In genomic region chr10:80371983-80372382, GRCm38 (mm10) we compare ENCODE assay signal across 8 mouse cellular contexts. TPM values are rescaled to one million over a fixed set of nuclear protein-coding genes. Genes with fewer than 3 reads are reported as not detected.
DNase-seq lines count a peak whose midpoint lies in the region; ATAC-seq lines count a peak whose summit lies in the region.
"Had no signal": no experiment of that assay in that cellular context is flagged by ENCODE, and none has a peak within 500 bp of the region (broad histone marks: within the 10 kb centered on the region; RNA-seq: fewer than 3 reads in every experiment).

No protein-coding gene starts in this region.

- H3K4me3 ChIP-seq in lung, embryonic 16.5 days (ENCODE audit: low read length), result no peak overlapping the region
- no peak overlapping the region; the same call in 1 of the 2 replicates for H3K4me3 ChIP-seq in forebrain, embryonic 16.5 days (replicated peaks; ENCODE audit: low read length)
- peak overlapping the region; percentile 31; the same call in 1 of the 2 replicates for H3K4me3 ChIP-seq in limb, embryonic 15.5 days

- no peak for ATAC-seq in lung, embryonic 16.5 days (ENCODE audit: low read depth)
- ATAC-seq in forebrain, embryonic 16.5 days, result no peak
- no peak for ATAC-seq in limb, embryonic 15.5 days (ENCODE audit: insufficient number of reproducible peaks, low FRiP score, low TSS enrichment, low read depth)
- ATAC-seq: Patski had no signal

- 48% methylated on average over 9 of the region's 9 CpGs for WGBS in lung, embryonic 16.5 days
- WGBS in forebrain, embryonic 16.5 days, result 58% methylated on average over 9 of the region's 9 CpGs
- WGBS in limb, embryonic 15.5 days, result 40% methylated on average over 9 of the region's 9 CpGs

- H3K9me3 ChIP-seq in lung, embryonic 16.5 days (ENCODE audit: control insufficient read depth, low read length), result no peaks in the 10 kb centered on the region; the same call in 1 of the 2 replicates
- H3K9me3 ChIP-seq in forebrain, embryonic 16.5 days (ENCODE audit: control insufficient read depth, low read length), result no peaks in the 10 kb centered on the region
- H3K9me3 ChIP-seq in limb, embryonic 15.5 days, result no peaks in the 10 kb centered on the region

- H3K4me2 ChIP-seq in lung, embryonic 16.5 days (ENCODE audit: low read depth, low read length), result peak overlapping the region; percentile 37
- H3K4me2 ChIP-seq in forebrain, embryonic 16.5 days (ENCODE audit: low read length), result peak overlapping the region; percentile 22; the same call in 1 of the 2 replicates
- H3K4me2 ChIP-seq in limb, embryonic 15.5 days, result peak overlapping the region; percentile 38

- no peak overlapping the region for H3K9ac ChIP-seq in lung, embryonic 16.5 days (ENCODE audit: low read length)
- H3K9ac ChIP-seq in forebrain, embryonic 16.5 days (replicated peaks; ENCODE audit: low read depth, low read length), result no peak overlapping the region; the same call in 1 of the 2 replicates
- H3K9ac ChIP-seq in limb, embryonic 15.5 days, result no peak overlapping the region

- no peaks in the 10 kb centered on the region for H3K36me3 ChIP-seq in lung, embryonic 16.5 days (ENCODE audit: control insufficient read depth, insufficient read depth, low read length)
- no peaks in the 10 kb centered on the region for H3K36me3 ChIP-seq in forebrain, embryonic 16.5 days (ENCODE audit: control insufficient read depth, insufficient read depth)
- H3K36me3 ChIP-seq in limb, embryonic 15.5 days, result no peaks in the 10 kb centered on the region

- H3K27ac ChIP-seq in lung, embryonic 16.5 days (ENCODE audit: low read length), result no peak overlapping the region; the same call in 1 of the 2 replicates
- no peak overlapping the region for H3K27ac ChIP-seq in forebrain, embryonic 16.5 days (ENCODE audit: low read length)
- H3K27ac ChIP-seq in limb, embryonic 15.5 days, result 0 out of 2 replicates have a peak overlapping the region, but pooled peaks have one; percentile 22

- peaks cover 5% of the 10 kb centered on the region for H3K4me1 ChIP-seq in lung, embryonic 16.5 days (replicated peaks; ENCODE audit: control insufficient read depth, insufficient read depth, low read length)
- H3K4me1 ChIP-seq in forebrain, embryonic 16.5 days (replicated peaks; ENCODE audit: control insufficient read depth, insufficient read depth, low read length), result peaks cover 6% of the 10 kb centered on the region; the same call in 1 of the 2 replicates
- peaks cover 11% of the 10 kb centered on the region for H3K4me1 ChIP-seq in limb, embryonic 15.5 days

- DNase-seq in lung, adult 18-20 months, result no peak
- no peak for DNase-seq in Muller cell, postnatal 12 days (ENCODE audit: inconsistent ontology term)
- no peak for DNase-seq in adrenal gland, adult 8-10 months
- DNase-seq in spleen, postnatal 36 days (ENCODE audit: low spot score in 2 of 2), result no peak

- H3K27me3 ChIP-seq in lung, embryonic 16.5 days (ENCODE audit: control insufficient read depth, insufficient read depth, low read depth, low read length), result no peaks in the 10 kb centered on the region
- H3K27me3 ChIP-seq in forebrain, embryonic 16.5 days (replicated peaks; ENCODE audit: control insufficient read depth, insufficient read depth, low read length), result no peaks in the 10 kb centered on the region
- 0 out of 2 replicates have a peak, but pooled peaks cover 3% of the 10 kb centered on the region for H3K27me3 ChIP-seq in limb, embryonic 15.5 days
- H3K27me3 ChIP-seq: Patski had no signal

RNA-seq across cellular contexts. Expression of gene Mex3d, which starts 15.5 kb away (rescaled TPM):
- 4.4 and 4.5 TPM in 2 replicates for polyA plus RNA-seq in lung, embryonic 16.5 days (2015; fragmentation: Nextera tagmentation; extraction: Ambion mirVana)
- polyA plus RNA-seq in forebrain, embryonic 16.5 days (2015; fragmentation: Nextera tagmentation; extraction: Ambion mirVana), result 16.3 TPM in 2 replicates
- polyA plus RNA-seq in limb, embryonic 15.5 days (2015; fragmentation: Nextera tagmentation; extraction: Ambion mirVana), result 6.1 and 6.8 TPM in 2 replicates
- 10 to 100 TPM; 17.4 to 21.6 (median 20.8) TPM for total RNA-seq in adrenal gland, adult 8-10 months (2022)

RNA-seq across cellular contexts. Expression of gene Plk5, which starts 15.7 kb away (rescaled TPM):
- 0.48 and 0.52 TPM in 2 replicates for polyA plus RNA-seq in lung, embryonic 16.5 days (2015; fragmentation: Nextera tagmentation; extraction: Ambion mirVana)
- polyA plus RNA-seq in forebrain, embryonic 16.5 days (2015; fragmentation: Nextera tagmentation; extraction: Ambion mirVana), result 2.2 and 4.5 TPM in 2 replicates
- polyA plus RNA-seq in limb, embryonic 15.5 days (2015; fragmentation: Nextera tagmentation; extraction: Ambion mirVana), result 0.91 and 0.99 TPM in 2 replicates
- 1 to 10 TPM in 1 of 4 experiments, under 1 TPM in 3; 0.21 to 1.3 (median 0.41) TPM for total RNA-seq in adrenal gland, adult 8-10 months (2022)

RNA-seq across cellular contexts. Expression of gene Adamtsl5, which starts 23.8 kb away (rescaled TPM):
- polyA plus RNA-seq in lung, embryonic 16.5 days (2015; fragmentation: Nextera tagmentation; extraction: Ambion mirVana), result 4.1 and 8.3 TPM in 2 replicates
- 0.51 and 0.66 TPM in 2 replicates for polyA plus RNA-seq in forebrain, embryonic 16.5 days (2015; fragmentation: Nextera tagmentation; extraction: Ambion mirVana)
- polyA plus RNA-seq in limb, embryonic 15.5 days (2015; fragmentation: Nextera tagmentation; extraction: Ambion mirVana), result 11.9 and 13.8 TPM in 2 replicates
- total RNA-seq in adrenal gland, adult 8-10 months (2022), result 10 to 100 TPM in 2 of 4 experiments, 1 to 10 TPM in 2; 9.2 to 11.1 (median 10.3) TPM

RNA-seq across cellular contexts. Expression of gene Mbd3, which starts 27.4 kb away (rescaled TPM):
- polyA plus RNA-seq in lung, embryonic 16.5 days (2015; fragmentation: Nextera tagmentation; extraction: Ambion mirVana), result 192 and 204 TPM in 2 replicates
- 247 and 256 TPM in 2 replicates for polyA plus RNA-seq in forebrain, embryonic 16.5 days (2015; fragmentation: Nextera tagmentation; extraction: Ambion mirVana)
- polyA plus RNA-seq in limb, embryonic 15.5 days (2015; fragmentation: Nextera tagmentation; extraction: Ambion mirVana), result 218 and 219 TPM in 2 replicates
- 100 to 1,000 TPM; 147 to 161 (median 156) TPM for total RNA-seq in adrenal gland, adult 8-10 months (2022)

RNA-seq across cellular contexts. Expression of gene Uqcr11, which starts 34.6 kb away (rescaled TPM):
- 618 and 673 TPM in 2 replicates for polyA plus RNA-seq in lung, embryonic 16.5 days (2015; fragmentation: Nextera tagmentation; extraction: Ambion mirVana)
- polyA plus RNA-seq in forebrain, embryonic 16.5 days (2015; fragmentation: Nextera tagmentation; extraction: Ambion mirVana), result 455 and 522 TPM in 2 replicates
- 562 and 570 TPM in 2 replicates for polyA plus RNA-seq in limb, embryonic 15.5 days (2015; fragmentation: Nextera tagmentation; extraction: Ambion mirVana)
- total RNA-seq in adrenal gland, adult 8-10 months (2022), result 100 to 1,000 TPM; 515 to 715 (median 604) TPM
